Mouse (Mus musculus) liver, embryonic 11.5 days (tissue): Measurements from ENCODE around the gene Scamp4. TPM values are rescaled to one million over a fixed set of nuclear protein-coding genes. Genes with fewer than 3 reads are reported as not detected.
A peak's percentile ranks its signal among the peaks of the same experiment; 100 is the strongest.

Experiments
- ATAC-seq: fragments of 200-750 bp; cut with Nextera tagmentation; replicated peaks from 2 replicates; pipeline ENCODE4 v1.8.0; 2017; ENCODE audit warnings: moderate number of reproducible peaks, mild to moderate bottlenecking, moderate TSS enrichment, moderate library complexity; ENCODE audit not compliant: low FRiP score
- DNase-seq: peaks from one replicate; pipeline ENCODE4 v3.0.0-alpha.2; 2017; ENCODE audit warnings: low spot score
- H3K27ac ChIP-seq: fragments of 300-500 bp; sonication (generic); 2 replicates; pipeline ENCODE4 v1.5.1; 2014; ENCODE audit warnings: mild to moderate bottlenecking, low read depth, low read length, control low read depth
- H3K27me3 ChIP-seq: fragments of 300-500 bp; sonication (generic); replicated peaks from 2 replicates; pipeline ENCODE4 v1.6.1; 2014; ENCODE audit warnings: low read length, mixed read lengths; ENCODE audit not compliant: control insufficient read depth, insufficient read depth
- H3K36me3 ChIP-seq: fragments of 300-500 bp; sonication (generic); 2 replicates; pipeline ENCODE4 v1.6.1; 2014; ENCODE audit warnings: mild to moderate bottlenecking, low read length, moderate library complexity, mixed read lengths; ENCODE audit not compliant: control insufficient read depth, insufficient read depth
- H3K4me1 ChIP-seq: fragments of 300-500 bp; sonication (generic); replicated peaks from 2 replicates; pipeline ENCODE4 v1.6.1; 2014; ENCODE audit warnings: low read length, mixed read lengths; ENCODE audit not compliant: control insufficient read depth, insufficient read depth
- H3K4me2 ChIP-seq: fragments of 300-500 bp; sonication (generic); 2 replicates; pipeline ENCODE4 v1.6.1; 2014; ENCODE audit warnings: mild to moderate bottlenecking, control low read depth, moderate library complexity
- H3K4me3 ChIP-seq: fragments of 300-500 bp; sonication (generic); 2 replicates; pipeline ENCODE4 v1.5.1; 2014; ENCODE audit warnings: low read depth, low read length, control low read depth
- H3K9ac ChIP-seq: fragments of 300-500 bp; sonication (generic); 2 replicates; pipeline ENCODE4 v1.6.1; 2014; ENCODE audit warnings: low read depth, low read length, control low read depth
- H3K9me3 ChIP-seq: fragments of 300-500 bp; sonication (generic); 2 replicates; pipeline ENCODE4 v1.6.1; 2016; ENCODE audit warnings: low read length, inconsistent platforms, mixed read lengths; ENCODE audit not compliant: control insufficient read depth
- WGBS: fragments of 180-500 bp; shearing (Covaris S2); extraction: QIAGEN DNeasy Blood & Tissue Kit; methylation state at CpG from one replicate; pipeline ENCODE4 v1.1.7; 2014; 5-methylcytosine and 5-hydroxymethylcytosine counted together
- polyA plus RNA-seq: library from polyadenylated mRNA; unstranded; fragments of >200 nt; fragmentation: Nextera tagmentation; extraction: Ambion mirVana; gene quantifications from 2 replicates; pipeline ENCODE4 v1.2.1, GENCODE M21; 2014

Scamp4 gene
- polyA plus RNA-seq, 1 experiment from 2014 or later = 94.3 TPM

DNA sequence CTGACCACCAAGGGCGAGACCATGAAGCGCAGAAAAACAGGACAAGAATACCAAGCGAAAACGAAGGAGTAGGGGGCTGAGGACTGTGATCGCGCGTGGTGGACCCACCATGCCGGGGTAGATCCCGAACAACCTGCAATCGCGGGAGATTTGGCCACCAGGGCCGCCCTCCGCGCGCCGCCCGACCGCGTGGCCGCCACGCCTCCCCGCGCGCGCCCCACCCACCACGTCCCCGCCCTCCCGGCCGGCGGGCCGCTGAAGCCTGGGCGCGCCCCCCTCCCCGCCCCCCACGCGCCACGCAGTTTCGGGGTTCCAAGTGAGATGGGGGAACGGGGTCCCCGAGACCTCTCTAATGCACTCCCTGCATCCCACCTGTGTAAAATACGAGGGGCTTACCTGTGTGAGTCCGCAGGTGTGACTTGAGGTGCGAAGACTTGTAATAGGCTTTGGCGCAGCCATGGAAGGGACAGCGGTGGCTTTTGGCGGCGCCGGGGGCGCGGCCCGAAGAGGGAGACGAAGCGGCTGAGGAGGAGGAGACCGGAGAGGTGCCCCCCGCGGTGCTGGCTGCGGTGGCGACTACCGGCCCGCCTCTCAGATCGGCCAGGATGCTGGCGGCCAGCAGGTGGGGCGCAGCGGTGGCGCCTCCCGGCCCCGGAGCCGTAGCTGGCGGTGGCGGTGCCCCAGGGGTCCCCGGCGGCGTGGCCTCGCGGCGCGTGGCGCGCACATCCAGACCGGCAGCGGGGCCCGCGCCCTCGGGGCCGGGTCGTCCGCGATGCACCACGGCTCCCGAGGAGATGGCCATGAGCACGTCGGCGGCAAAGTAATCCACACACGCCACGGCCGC is 26.1 kb upstream of the Scamp4 start:
- ATAC-seq (no peak), DNase-seq (peak; percentile 80)
- Histone ChIP-seq H3K4me1 (peaks cover 54% of the 10 kb centered on the region), H3K27me3 (no peaks in the 10 kb centered on the region), H3K9me3 (no peaks in the 10 kb centered on the region), H3K36me3 (no peaks in the 10 kb centered on the region), H3K4me2 (peak overlapping the region; percentile 97), H3K4me3 (peak overlapping the region; percentile 97), H3K9ac (peak overlapping the region; percentile 89), H3K27ac (peak overlapping the region; percentile 95)
- WGBS = under 1% methylated on average over 91 of the region's 96 CpGs

- peak; percentile 81 for ATAC-seq
- Histone ChIP-seq H3K27ac (peak within 1 kb of the TSS; percentile 95), H3K9ac (peak within 1 kb of the TSS; percentile 89), H3K4me3 (peak within 1 kb of the TSS; percentile 97), H3K27me3 (no peaks in the 10 kb centered on the region), H3K9me3 (no peaks in the 10 kb centered on the region), H3K4me1 (peaks cover 46% of the 10 kb centered on the region), H3K36me3 (no peaks in the 10 kb centered on the region), H3K4me2 (peak within 1 kb of the TSS; percentile 97)
- under 1% methylated on average over 80 of the region's 97 CpGs for WGBS
- peak; percentile 100 for DNase-seq
These were observed 25.2 kb upstream of the Scamp4 start, which contains the start of gene Klf16 for GRCm38 (mm10) chr10:80577195-80578130. Gene Klf16, minus strand, starts transcription at chr10:80577321.

DNA sequence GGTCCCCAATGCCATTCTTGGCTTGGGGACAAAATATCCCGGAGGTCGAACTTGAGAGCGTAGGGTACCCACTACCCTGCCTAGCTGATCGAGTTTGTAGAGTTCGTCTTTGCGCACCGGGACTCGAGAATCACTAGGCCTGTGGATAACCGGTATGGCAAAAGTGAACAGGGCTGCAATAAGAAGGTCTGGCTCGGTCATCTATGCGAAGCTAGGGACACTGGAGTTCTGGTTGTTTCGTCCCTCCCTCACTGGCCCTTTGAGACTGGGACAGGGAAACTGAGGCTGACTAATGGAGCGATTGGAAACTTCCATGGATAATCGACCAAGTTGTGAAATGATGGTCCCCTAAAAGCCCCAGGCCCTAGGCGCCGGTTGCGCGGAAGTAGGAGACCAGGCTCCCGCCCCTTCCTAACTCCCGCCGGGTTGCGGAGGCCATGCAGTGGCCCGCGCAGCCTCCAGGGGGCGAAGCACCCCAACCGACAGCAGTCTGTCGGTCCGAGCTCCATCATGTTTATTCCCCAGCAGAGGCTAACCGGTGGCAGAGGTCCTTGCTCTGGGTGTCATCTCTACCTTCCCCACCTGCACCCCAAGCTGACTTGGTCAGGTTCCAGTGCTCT is 24.4 kb upstream of the Scamp4 start:
- ATAC-seq (peak; percentile 65), DNase-seq (peak; percentile 87)
- peak overlapping the region; percentile 89 for H3K9ac ChIP-seq
- H3K4me2 ChIP-seq = peak overlapping the region; percentile 97
- peak overlapping the region; percentile 97 for H3K4me3 ChIP-seq
- H3K27me3 ChIP-seq = no peaks in the 10 kb centered on the region
- peaks cover 40% of the 10 kb centered on the region for H3K4me1 ChIP-seq
- peaks cover under 1% of the 10 kb centered on the region; the same call in 1 of the 2 replicates for H3K36me3 ChIP-seq
- WGBS = under 1% methylated on average over 29 of the region's 29 CpGs
- H3K9me3 ChIP-seq = no peaks in the 10 kb centered on the region
- H3K27ac ChIP-seq = peak overlapping the region; percentile 95

DNA sequence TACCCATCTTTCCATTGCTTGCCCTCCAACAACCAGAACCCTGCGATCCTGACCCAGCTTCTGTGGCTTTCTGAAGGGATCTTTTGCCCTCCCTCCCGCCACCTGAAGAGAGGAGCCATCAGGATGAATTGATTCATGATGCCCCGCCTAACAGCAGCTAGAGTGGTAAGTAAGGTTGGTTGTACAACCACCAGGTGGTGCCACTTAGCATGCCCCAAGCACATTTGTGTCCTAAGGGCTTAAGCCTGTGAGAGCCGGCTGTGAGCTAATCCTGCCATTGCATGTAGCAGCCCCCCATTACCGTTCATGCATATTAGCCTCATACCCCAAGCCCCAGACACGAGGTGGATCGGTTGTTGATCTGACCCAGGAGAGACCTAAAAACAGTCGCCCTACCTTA is 23.8 kb upstream of the Scamp4 start:
- H3K9ac ChIP-seq = peak overlapping the region; percentile 89
- peak overlapping the region; percentile 97 for H3K4me3 ChIP-seq
- peaks cover 33% of the 10 kb centered on the region for H3K4me1 ChIP-seq
- 8% methylated on average over 8 of the region's 8 CpGs for WGBS
- peak overlapping the region; percentile 95 for H3K27ac ChIP-seq
- H3K4me2 ChIP-seq = peak overlapping the region; percentile 97
- DNase-seq = no peak
- H3K9me3 ChIP-seq = no peaks in the 10 kb centered on the region
- no peaks in the 10 kb centered on the region for H3K27me3 ChIP-seq
- peaks cover 7% of the 10 kb centered on the region; the same call in 1 of the 2 replicates for H3K36me3 ChIP-seq
- ATAC-seq = peak; percentile 48

GRCm38 (mm10) chr10:80583047-80583446 is 19.6 kb upstream of the Scamp4 start:
- Histone ChIP-seq H3K9ac (no peak overlapping the region), H3K9me3 (no peaks in the 10 kb centered on the region), H3K4me3 (no peak overlapping the region), H3K4me1 (peaks cover 17% of the 10 kb centered on the region), H3K27ac (no peak overlapping the region), H3K27me3 (no peaks in the 10 kb centered on the region), H3K36me3 (peaks cover 11% of the 10 kb centered on the region), H3K4me2 (no peak overlapping the region)
- 82% methylated on average over 5 of the region's 5 CpGs for WGBS
- DNase-seq (no peak), ATAC-seq (no peak)

DNA sequence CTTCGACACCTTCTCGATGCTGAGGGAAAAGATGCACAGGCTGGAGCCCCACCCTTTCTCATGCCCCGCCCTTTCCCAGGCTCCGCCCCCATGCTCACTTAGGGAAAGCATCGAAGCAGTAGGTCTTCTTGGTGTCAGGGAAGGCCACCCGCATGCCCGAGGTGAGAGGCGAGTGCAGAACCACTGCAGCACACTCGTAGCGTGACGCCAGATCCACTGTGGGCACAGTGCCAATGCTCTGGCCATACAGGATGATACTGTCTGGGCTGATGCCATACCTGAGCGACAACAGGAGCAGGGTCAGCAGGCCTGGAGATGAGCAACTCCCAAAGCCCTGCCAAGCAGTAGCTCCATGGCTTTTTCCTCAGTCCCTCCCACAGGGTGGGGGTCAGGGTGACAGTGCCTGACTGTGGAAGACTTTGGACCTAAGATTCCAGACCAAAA is 18.6 kb upstream of the Scamp4 start:
- ATAC-seq = peak; percentile 24; the same call in 1 of the 2 replicates
- Histone ChIP-seq H3K9ac (no peak overlapping the region), H3K36me3 (peaks cover 11% of the 10 kb centered on the region), H3K4me3 (no peak overlapping the region), H3K4me2 (peak overlapping the region; percentile 3; the same call in 1 of the 2 replicates), H3K9me3 (no peaks in the 10 kb centered on the region), H3K27me3 (no peaks in the 10 kb centered on the region), H3K4me1 (peaks cover 24% of the 10 kb centered on the region), H3K27ac (0 out of 2 replicates have a peak overlapping the region, but pooled peaks have one; percentile 48)
- DNase-seq = no peak
- 72% methylated on average over 12 of the region's 12 CpGs for WGBS

- Histone ChIP-seq H3K9me3 (no peaks in the 10 kb centered on the region), H3K27me3 (no peaks in the 10 kb centered on the region), H3K27ac (peak overlapping the region; percentile 48; the same call in 1 of the 2 replicates), H3K4me3 (no peak overlapping the region), H3K4me1 (peaks cover 22% of the 10 kb centered on the region), H3K9ac (0 out of 2 replicates have a peak overlapping the region, but pooled peaks have one; percentile 25), H3K36me3 (peaks cover 11% of the 10 kb centered on the region), H3K4me2 (0 out of 2 replicates have a peak overlapping the region, but pooled peaks have one; percentile 3)
- ATAC-seq = no peak
- no peak for DNase-seq
- WGBS = 74% methylated on average over 12 of the region's 12 CpGs
These were observed 17.8 kb upstream of the Scamp4 start for GRCm38 (mm10) chr10:80584642-80585552.
